Mouse (Mus musculus): Measurements from ENCODE around the gene Cenpe. TPM values are rescaled to one million over a fixed set of nuclear protein-coding genes. Genes with fewer than 3 reads are reported as not detected.
A peak's percentile ranks its signal among the peaks of the same experiment; 100 is the strongest.

The Cenpe gene
- polyA plus RNA-seq, 1 experiment from 2014 or later: 57.3 TPM

DNA sequence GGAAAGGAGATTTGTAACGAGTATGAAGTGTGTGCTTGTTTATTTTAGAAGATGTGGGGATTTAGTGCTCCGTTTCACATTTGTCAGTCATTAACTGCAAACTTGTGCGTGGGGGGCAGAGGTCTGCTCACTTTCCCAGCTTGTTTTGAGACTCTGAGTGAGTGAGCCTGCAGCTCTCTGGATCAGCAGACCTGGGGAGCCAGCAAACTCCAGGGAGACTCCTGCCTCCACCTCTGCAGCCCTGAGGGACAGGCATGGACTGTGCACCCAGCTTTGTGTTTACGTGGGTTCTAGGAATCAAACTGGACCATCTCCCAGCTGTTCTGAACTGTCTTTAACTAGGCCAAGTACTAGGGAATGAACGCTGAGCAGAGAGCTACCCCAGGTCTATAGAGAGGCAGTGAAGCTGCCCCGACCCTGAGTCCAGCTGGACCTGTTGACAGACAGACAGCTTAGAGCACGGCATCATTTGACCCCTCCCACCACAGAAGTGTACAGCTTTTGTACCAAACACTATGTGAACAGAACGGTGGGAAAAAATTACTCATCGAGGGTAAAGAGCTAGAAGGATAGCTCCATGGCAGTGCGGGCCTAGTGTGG lies 57.2 kb downstream of the Cenpe start:
- DNase-seq (ENCODE audit: low spot score) (no peak), ATAC-seq (replicated peaks; ENCODE audit: low FRiP score) (0 out of 2 replicates have a peak, but pooled peaks have one; percentile 31)
- Histone ChIP-seq H3K4me3 (ENCODE audit: low read depth, low read length) (no peak overlapping the region), H3K27ac (ENCODE audit: low read depth, low read length) (no peak overlapping the region), H3K9ac (ENCODE audit: low read length) (no peak overlapping the region), H3K4me1 (replicated peaks; ENCODE audit: control insufficient read depth, insufficient read depth, low read length) (no peaks in the 10 kb centered on the region), H3K36me3 (ENCODE audit: control insufficient read depth, insufficient read depth, low read length) (peaks cover 10% of the 10 kb centered on the region; the same call in 1 of the 2 replicates), H3K27me3 (ENCODE audit: control insufficient read depth, insufficient read depth, low read length) (no peaks in the 10 kb centered on the region), H3K9me3 (ENCODE audit: control insufficient read depth, low read length) (no peaks in the 10 kb centered on the region), H3K4me2 (ENCODE audit: low read depth, low read length, severe bottlenecking) (no peak overlapping the region)
- 91% methylated on average over 10 of the region's 10 CpGs for WGBS

DNA sequence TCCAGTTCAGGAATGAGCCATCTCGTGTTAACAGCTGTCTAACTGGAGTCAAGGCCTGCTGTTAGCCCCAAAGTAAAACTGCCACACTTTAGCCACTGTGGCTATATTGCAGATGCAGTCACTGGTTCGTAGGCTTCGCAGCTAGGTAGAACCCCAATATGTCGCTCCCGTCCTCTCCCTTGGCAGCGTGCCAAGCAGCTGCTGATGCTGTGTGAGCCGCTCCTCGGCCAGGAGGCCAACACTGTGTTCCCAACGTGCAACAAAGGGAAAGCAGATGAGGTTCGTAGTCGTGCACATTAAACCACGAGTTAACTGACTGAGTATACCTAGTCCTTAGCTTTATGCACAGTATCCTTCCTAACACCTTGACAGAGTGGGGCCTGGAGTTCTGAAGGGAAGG lies 60.3 kb downstream of the Cenpe start:
- Histone ChIP-seq H3K4me3 (ENCODE audit: low read depth, low read length) (no peak overlapping the region), H3K27ac (ENCODE audit: low read depth, low read length) (no peak overlapping the region), H3K4me2 (ENCODE audit: low read depth, low read length, severe bottlenecking) (no peak overlapping the region), H3K9me3 (ENCODE audit: control insufficient read depth, low read length) (no peaks in the 10 kb centered on the region), H3K4me1 (replicated peaks; ENCODE audit: control insufficient read depth, insufficient read depth, low read length) (no peaks in the 10 kb centered on the region), H3K27me3 (ENCODE audit: control insufficient read depth, insufficient read depth, low read length) (no peaks in the 10 kb centered on the region), H3K9ac (ENCODE audit: low read length) (no peak overlapping the region), H3K36me3 (ENCODE audit: control insufficient read depth, insufficient read depth, low read length) (peaks cover 8% of the 10 kb centered on the region; the same call in 1 of the 2 replicates)
- no peak for ATAC-seq (replicated peaks; ENCODE audit: low FRiP score)
- DNase-seq (ENCODE audit: low spot score): no peak
- WGBS: 91% methylated on average over 12 of the region's 12 CpGs

DNA sequence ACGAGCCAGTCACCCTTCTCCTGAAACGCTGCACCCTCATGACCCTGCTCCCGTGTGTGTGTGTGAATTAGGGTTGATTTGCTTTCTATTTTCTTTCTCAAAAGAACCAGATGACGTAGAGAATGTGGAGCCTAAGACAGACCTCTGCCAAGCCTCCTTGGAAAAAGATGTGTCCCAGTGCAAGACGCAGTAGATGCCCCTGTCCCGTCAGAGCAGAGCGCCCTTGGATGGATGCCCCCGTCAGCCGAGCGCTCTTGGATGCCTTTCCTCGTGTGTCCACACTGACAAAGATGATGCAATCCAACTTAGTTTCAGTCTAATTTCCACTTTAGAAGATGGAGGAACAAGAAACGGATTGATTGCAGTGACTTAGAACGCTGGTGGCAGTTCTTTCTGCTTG lies 60.7 kb downstream of the Cenpe start:
- Histone ChIP-seq H3K9me3 (ENCODE audit: control insufficient read depth, low read length) (no peaks in the 10 kb centered on the region), H3K4me3 (ENCODE audit: low read depth, low read length) (no peak overlapping the region), H3K27me3 (ENCODE audit: control insufficient read depth, insufficient read depth, low read length) (no peaks in the 10 kb centered on the region), H3K4me1 (replicated peaks; ENCODE audit: control insufficient read depth, insufficient read depth, low read length) (no peaks in the 10 kb centered on the region), H3K9ac (ENCODE audit: low read length) (no peak overlapping the region), H3K4me2 (ENCODE audit: low read depth, low read length, severe bottlenecking) (no peak overlapping the region), H3K36me3 (ENCODE audit: control insufficient read depth, insufficient read depth, low read length) (peaks cover 8% of the 10 kb centered on the region; the same call in 1 of the 2 replicates), H3K27ac (ENCODE audit: low read depth, low read length) (no peak overlapping the region)
- ATAC-seq (replicated peaks; ENCODE audit: low FRiP score): no peak
- no peak for DNase-seq (ENCODE audit: low spot score)
- WGBS: 91% methylated on average over 13 of the region's 13 CpGs

DNA sequence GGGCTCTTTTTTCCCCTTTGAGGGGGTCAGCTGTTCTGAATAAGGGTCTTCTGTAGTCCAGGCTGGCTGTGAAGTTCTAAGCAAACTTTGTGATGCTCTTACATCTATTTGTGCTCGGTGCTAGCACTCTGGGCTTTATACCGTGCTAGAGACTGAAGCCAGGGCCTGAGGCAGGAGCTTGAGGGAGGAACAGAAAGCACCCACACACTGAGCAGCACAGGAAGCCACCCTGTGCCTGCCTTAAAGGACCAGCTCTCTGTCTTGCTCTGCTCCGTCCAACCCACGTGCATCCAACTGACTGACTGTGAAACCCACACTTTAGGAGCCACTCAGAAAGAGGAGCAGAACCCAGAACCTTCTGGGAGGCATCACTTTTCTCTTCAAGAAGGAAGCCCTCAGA lies 67.8 kb downstream of the Cenpe start:
- no peak overlapping the region for H3K27ac ChIP-seq (ENCODE audit: low read depth, low read length)
- no peaks in the 10 kb centered on the region for H3K9me3 ChIP-seq (ENCODE audit: control insufficient read depth, low read length)
- DNase-seq (ENCODE audit: low spot score) (no peak), ATAC-seq (replicated peaks; ENCODE audit: low FRiP score) (no peak)
- no peaks in the 10 kb centered on the region for H3K4me1 ChIP-seq (replicated peaks; ENCODE audit: control insufficient read depth, insufficient read depth, low read length)
- H3K9ac ChIP-seq (ENCODE audit: low read length): no peak overlapping the region; the same call in 1 of the 2 replicates
- no peaks in the 10 kb centered on the region for H3K27me3 ChIP-seq (ENCODE audit: control insufficient read depth, insufficient read depth, low read length)
- H3K4me3 ChIP-seq (ENCODE audit: low read depth, low read length): no peak overlapping the region
- WGBS: 78% methylated on average over 4 of the region's 4 CpGs
- H3K4me2 ChIP-seq (ENCODE audit: low read depth, low read length, severe bottlenecking): no peak overlapping the region
- H3K36me3 ChIP-seq (ENCODE audit: control insufficient read depth, insufficient read depth, low read length): no peaks in the 10 kb centered on the region

DNA sequence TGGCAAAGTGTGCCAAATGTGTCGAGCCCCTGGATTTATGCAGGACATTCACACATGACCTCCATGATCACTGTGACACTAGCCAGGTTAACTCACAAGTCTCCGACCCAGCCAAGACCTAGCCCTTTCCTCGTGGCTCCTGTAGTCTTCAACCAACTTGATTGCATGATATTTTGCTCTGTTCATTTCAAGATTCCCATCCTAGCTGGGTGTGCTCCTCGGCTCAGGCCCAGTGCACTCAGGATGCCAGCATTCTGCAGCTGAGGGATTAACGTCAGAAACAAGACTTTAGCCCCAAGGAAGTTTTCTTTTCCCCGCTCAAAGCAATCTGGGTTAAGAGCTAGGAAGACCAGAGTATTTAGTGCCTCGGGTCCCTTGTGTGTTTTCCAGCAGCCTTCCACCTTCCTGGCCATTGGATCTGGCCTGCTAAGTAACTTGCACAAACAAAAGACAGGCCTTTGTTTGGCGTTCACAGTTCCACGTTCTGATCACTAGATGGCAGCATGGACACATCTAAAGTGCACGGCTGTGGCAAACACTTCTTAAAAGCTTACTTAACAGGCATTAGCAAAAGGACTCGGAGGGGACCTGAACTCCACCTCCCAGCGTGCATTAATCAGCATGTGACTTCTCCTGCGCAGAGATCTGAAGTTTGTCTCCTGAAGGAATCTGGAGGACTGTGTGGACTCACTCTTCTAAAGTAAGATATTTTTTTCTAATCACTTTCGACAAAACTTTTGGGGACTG lies 68.5 kb downstream of the Cenpe start, which contains the start of gene Bdh2:
Gene Bdh2, plus strand, starts transcription at position 553 of the 747 bp plus-strand sequence.
- H3K27me3 ChIP-seq (ENCODE audit: control insufficient read depth, insufficient read depth, low read length): no peaks in the 10 kb centered on the region
- no peak within 1 kb of the TSS for H3K4me3 ChIP-seq (ENCODE audit: low read depth, low read length)
- WGBS: 25% methylated on average over 14 of the region's 14 CpGs
- H3K4me1 ChIP-seq (replicated peaks; ENCODE audit: control insufficient read depth, insufficient read depth, low read length): no peaks in the 10 kb centered on the region
- H3K4me2 ChIP-seq (ENCODE audit: low read depth, low read length, severe bottlenecking): 0 out of 2 replicates have a peak within 1 kb of the TSS, but pooled peaks have one; percentile 13
- ATAC-seq (replicated peaks; ENCODE audit: low FRiP score): peak; percentile 89
- H3K9ac ChIP-seq (ENCODE audit: low read length): peak within 1 kb of the TSS; percentile 41
- DNase-seq (ENCODE audit: low spot score): peak; percentile 91
- no peaks in the 10 kb centered on the region for H3K9me3 ChIP-seq (ENCODE audit: control insufficient read depth, low read length)
- H3K36me3 ChIP-seq (ENCODE audit: control insufficient read depth, insufficient read depth, low read length): no peaks in the 10 kb centered on the region
- no peak within 1 kb of the TSS for H3K27ac ChIP-seq (ENCODE audit: low read depth, low read length)

DNA sequence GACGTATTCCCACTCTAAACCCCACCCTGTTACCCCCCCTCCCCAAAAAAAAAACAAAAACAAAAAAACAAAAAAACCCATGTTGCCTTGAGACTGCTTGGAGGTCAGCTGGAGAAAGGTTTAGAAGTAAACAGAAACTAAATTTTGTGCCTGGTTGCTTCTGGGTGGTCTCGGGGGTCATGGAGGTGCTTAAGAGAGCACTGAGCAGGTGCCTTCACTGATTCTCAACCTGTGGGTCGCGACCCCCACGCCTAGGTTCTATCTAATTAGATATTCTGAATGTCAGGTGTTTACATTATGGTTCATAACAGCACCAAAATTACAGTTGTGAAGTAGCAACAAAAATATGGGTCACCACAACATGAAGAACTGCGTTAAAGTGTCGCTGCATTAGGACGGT lies 69.4 kb downstream of the Cenpe start:
- WGBS: 87% methylated on average over 8 of the region's 8 CpGs

DNA sequence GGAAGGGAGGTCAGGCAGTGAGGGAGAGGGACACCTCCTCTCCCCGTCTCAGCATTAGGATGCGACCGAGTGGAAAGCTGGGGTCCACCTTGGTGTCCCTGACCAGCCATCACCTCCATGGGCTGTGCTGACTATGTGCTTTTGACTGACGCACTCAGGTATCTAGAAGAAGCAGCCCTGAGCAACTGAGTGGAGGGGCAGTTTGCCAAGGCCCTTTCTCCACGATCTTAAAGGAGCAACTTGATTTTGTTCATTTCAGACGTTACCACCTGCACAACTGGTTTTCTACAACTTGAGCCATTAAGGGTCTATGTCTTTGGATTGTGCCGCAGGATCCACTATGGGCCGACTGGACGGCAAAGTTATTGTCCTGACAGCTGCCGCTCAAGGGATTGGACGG lies 72.9 kb downstream of the Cenpe start:
- Histone ChIP-seq H3K9ac (ENCODE audit: low read length) (no peak overlapping the region), H3K4me2 (ENCODE audit: low read depth, low read length, severe bottlenecking) (no peak overlapping the region), H3K4me3 (ENCODE audit: low read depth, low read length) (no peak overlapping the region), H3K36me3 (ENCODE audit: control insufficient read depth, insufficient read depth, low read length) (no peaks in the 10 kb centered on the region), H3K9me3 (ENCODE audit: control insufficient read depth, low read length) (no peaks in the 10 kb centered on the region), H3K27ac (ENCODE audit: low read depth, low read length) (no peak overlapping the region), H3K4me1 (replicated peaks; ENCODE audit: control insufficient read depth, insufficient read depth, low read length) (no peaks in the 10 kb centered on the region), H3K27me3 (ENCODE audit: control insufficient read depth, insufficient read depth, low read length) (no peaks in the 10 kb centered on the region)
- DNase-seq (ENCODE audit: low spot score): no peak
- WGBS: 91% methylated on average over 11 of the region's 11 CpGs
- ATAC-seq (replicated peaks; ENCODE audit: low FRiP score): no peak

More for the DNA sequence above, 69.4 kb downstream of the Cenpe start:
- Histone ChIP-seq H3K9ac (ENCODE audit: low read length) (no peak overlapping the region), H3K27me3 (ENCODE audit: control insufficient read depth, insufficient read depth, low read length) (no peaks in the 10 kb centered on the region), H3K27ac (ENCODE audit: low read depth, low read length) (no peak overlapping the region), H3K4me3 (ENCODE audit: low read depth, low read length) (no peak overlapping the region), H3K36me3 (ENCODE audit: control insufficient read depth, insufficient read depth, low read length) (no peaks in the 10 kb centered on the region), H3K4me1 (replicated peaks; ENCODE audit: control insufficient read depth, insufficient read depth, low read length) (no peaks in the 10 kb centered on the region), H3K4me2 (ENCODE audit: low read depth, low read length, severe bottlenecking) (no peak overlapping the region), H3K9me3 (ENCODE audit: control insufficient read depth, low read length) (no peaks in the 10 kb centered on the region)
- DNase-seq (ENCODE audit: low spot score): no peak
- no peak for ATAC-seq (replicated peaks; ENCODE audit: low FRiP score)

DNA sequence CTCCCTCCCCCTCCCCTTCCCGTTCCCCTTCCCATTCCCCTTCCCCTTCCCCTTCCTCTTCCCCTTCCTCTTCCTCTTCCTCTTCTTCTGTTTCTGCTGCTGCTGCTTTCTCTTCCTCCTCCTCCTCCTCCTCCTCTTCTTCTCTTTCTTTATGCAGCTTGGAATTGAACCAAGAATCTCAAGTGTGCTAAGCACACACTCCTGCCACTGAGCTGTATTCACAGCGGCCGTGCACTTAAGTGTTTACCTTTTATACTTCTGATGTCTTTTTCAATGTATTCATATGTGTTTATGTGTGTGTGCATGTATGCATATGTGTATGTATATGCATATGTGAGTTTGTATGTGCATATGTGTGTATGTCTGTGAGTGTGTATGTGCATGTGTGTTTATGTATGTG lies 73.5 kb downstream of the Cenpe start:
- Histone ChIP-seq H3K27ac (ENCODE audit: low read depth, low read length) (no peak overlapping the region), H3K4me1 (replicated peaks; ENCODE audit: control insufficient read depth, insufficient read depth, low read length) (no peaks in the 10 kb centered on the region), H3K4me3 (ENCODE audit: low read depth, low read length) (no peak overlapping the region), H3K9ac (ENCODE audit: low read length) (no peak overlapping the region), H3K36me3 (ENCODE audit: control insufficient read depth, insufficient read depth, low read length) (no peaks in the 10 kb centered on the region), H3K4me2 (ENCODE audit: low read depth, low read length, severe bottlenecking) (no peak overlapping the region), H3K27me3 (ENCODE audit: control insufficient read depth, insufficient read depth, low read length) (no peaks in the 10 kb centered on the region), H3K9me3 (ENCODE audit: control insufficient read depth, low read length) (no peaks in the 10 kb centered on the region)
- DNase-seq (ENCODE audit: low spot score) (no peak), ATAC-seq (replicated peaks; ENCODE audit: low FRiP score) (no peak)
- 89% methylated on average over 3 of the region's 3 CpGs for WGBS
